Mouse (Mus musculus) cerebellum, postnatal 36 days (tissue): ENCODE results near the gene Gm47841.

Experiments
- DNase-seq, 2 experiments: peaks; one replicate each; pipeline ENCODE4 v3.0.0; 2021 to 2022; ENCODE audit warnings: mixed read lengths in 2 of 2

Gm47841 gene

GRCm38 (mm10) chr15:101039651-101040050 lies 7.5 kb downstream of the Gm47841 start:
- no peak for DNase-seq

- DNase-seq = no peak
Observed at GRCm38 (mm10) chr15:101028960-101029359, 18.2 kb downstream of the Gm47841 start.

GRCm38 (mm10) chr15:101011352-101011751 lies 35.8 kb downstream of the Gm47841 start:
- DNase-seq = no peak

- DNase-seq = no peak
Observed at GRCm38 (mm10) chr15:101008386-101009010, 38.7 kb downstream of the Gm47841 start.

GRCm38 (mm10) chr15:101007236-101007635 lies 40.0 kb downstream of the Gm47841 start:
- no peak for DNase-seq

- DNase-seq = no peak
Observed at GRCm38 (mm10) chr15:101006251-101007040, 40.8 kb downstream of the Gm47841 start.

GRCm38 (mm10) chr15:101005717-101006116 lies 41.5 kb downstream of the Gm47841 start:
- no peak for DNase-seq

- no peak for DNase-seq
Observed at GRCm38 (mm10) chr15:101004538-101004937, 42.7 kb downstream of the Gm47841 start.

GRCm38 (mm10) chr15:101002466-101002865 lies 44.7 kb downstream of the Gm47841 start:
- DNase-seq = no peak

- DNase-seq = no peak
Observed at GRCm38 (mm10) chr15:101001685-101002084, 45.5 kb downstream of the Gm47841 start.

GRCm38 (mm10) chr15:100997090-100997489 lies 50.1 kb downstream of the Gm47841 start:
- DNase-seq = peak; percentile 68
